Mouse (Mus musculus) retina, postnatal 7 days (tissue): ENCODE measurements around the gene Mcts1.
A peak's percentile ranks its signal among the peaks of the same experiment; 100 is the strongest.

Source experiments
- DNase-seq: peaks from one replicate; pipeline ENCODE4 v3.0.0-alpha.2; 2012; ENCODE audit warnings: low read depth, low spot score

Mcts1 gene

DNA sequence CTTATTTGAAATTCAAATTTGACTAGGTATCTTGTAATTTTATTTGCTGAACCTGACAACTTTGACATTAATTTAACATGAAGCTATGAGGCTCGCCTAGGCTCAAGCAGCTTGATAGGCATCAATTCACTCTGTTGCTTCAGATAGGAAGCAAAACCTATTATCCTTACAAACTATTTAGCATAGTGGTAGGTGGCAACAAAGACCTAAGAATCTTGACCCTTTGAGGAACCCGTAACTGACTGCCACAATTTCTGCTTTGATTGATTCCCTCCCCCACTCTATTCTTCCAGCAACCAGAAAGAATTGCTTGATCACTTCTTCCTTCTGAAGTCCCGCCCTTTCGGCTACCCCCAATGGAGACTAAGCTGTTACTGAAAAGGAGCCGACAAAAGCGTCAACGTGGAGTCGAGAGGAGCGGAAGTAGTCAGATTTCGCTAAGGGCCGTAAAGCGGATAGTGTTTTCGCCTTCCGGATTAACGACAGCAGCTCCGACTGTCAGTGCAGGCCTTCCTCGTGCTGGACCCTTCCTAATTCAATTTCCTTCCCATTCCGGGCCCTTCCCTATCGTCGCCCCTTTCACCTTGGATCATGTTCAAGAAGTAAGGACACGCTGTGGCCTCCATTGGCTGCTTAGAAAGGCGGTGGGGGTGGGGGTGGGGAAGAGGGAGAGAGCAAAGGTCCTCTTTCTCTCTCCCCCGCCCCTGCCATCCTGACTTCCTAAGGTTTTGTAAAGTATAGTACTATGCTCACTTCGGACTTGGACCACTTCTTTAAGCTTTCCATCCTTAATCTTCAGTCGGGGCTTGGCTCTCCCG lies at the start of gene Mcts1:
Gene Mcts1 (plus strand): TSS at position 402 of the 818 bp plus-strand sequence.
- DNase-seq, result peak; percentile 57

- DNase-seq, result no peak
Measured at GRCm38 (mm10) chrX:38553255-38553654, 47.1 kb upstream of the Mcts1 start.

DNA sequence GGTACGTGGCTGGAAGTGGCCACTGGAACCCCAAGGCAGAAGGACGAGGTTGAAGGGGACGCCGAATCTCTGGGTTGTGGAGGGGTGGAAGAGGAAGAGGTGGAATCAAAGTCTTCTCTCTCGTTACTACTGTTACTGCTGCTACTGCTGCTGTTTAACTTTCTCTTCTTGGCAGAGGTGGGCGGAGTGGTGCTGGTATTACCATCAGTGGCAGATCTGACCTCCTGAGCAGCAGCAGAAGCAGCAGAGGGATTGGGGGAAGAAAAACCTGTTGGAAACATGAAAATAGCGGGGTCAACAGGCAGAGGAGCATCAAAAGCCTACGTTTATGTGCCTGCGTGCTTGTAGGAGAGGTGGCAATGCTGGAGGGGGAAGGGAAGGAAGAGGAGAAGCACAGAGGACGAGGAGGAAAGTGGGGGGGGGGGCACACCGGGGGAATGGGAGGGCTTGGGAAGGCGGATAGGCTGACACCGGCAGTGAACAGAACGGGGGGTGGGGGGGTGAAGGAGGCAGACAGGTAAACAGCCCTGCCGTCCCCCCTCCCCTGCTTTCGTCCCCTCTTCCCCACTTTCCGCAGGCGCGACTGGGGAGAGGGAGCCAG lies 36.3 kb upstream of the Mcts1 start:
- no peak for DNase-seq

DNA sequence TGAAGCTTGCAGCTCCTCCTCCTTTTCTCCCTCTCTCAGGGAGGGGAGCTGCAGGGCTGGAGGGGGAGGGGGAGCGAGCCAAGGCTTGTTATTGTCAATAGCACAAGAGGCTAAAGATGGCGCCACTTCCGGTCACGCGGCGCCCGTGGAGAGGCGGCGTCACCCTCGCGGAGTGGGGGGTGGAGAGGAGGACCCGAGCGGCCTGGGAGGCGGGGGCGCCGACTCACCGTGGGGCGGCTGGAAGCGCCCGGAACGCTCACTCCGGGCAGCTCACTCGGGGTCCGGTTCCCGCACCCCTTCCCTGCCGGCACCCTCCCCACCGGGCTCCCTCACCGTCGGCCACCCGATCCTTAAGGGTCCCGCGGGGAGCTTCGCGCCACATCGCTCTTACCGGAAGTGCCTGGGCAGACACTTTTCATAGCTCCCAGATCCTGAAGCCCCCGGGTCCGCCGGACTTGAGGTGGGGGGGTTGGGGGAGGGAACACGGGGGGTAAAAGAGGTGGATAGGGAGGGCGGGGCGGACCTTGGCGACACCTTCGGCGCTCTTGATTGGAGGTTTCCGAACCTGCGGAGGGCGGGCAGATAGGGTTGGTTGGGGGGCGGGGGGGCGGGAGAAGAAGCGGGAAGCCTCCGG lies 35.7 kb upstream of the Mcts1 start:
- peak; percentile 78 for DNase-seq

GRCm38 (mm10) chrX:38565176-38565542 lies 35.2 kb upstream of the Mcts1 start:
- no peak for DNase-seq

GRCm38 (mm10) chrX:38566521-38567205 lies 33.7 kb upstream of the Mcts1 start:
- no peak for DNase-seq

DNA sequence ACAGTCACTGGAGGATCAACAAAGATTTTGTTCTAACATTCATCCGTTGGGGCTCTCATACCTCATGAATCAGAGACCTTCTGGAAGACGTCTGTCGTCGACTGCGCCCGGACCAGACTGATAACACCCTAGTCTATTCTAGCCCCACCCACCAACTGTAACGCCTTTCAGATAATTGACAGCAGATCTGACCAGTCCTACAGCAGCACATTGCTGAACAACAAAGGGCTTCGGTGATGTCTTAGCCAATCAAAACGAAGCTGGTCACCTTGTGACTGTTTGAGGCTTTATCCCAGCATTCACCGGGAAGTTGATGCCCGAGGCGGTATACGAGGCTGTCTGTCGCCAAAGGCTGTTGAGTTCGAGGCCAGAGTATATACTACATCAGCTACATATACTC lies 24.3 kb upstream of the Mcts1 start, which contains the start of gene Cul4b:
Gene Cul4b (minus strand): TSS at position 119 of the 400 bp plus-strand sequence.
- no peak for DNase-seq

- DNase-seq, result no peak
Measured at GRCm38 (mm10) chrX:38581140-38581539, 19.2 kb upstream of the Mcts1 start.

GRCm38 (mm10) chrX:38583261-38583660 lies 17.1 kb upstream of the Mcts1 start:
- DNase-seq, result no peak

DNA sequence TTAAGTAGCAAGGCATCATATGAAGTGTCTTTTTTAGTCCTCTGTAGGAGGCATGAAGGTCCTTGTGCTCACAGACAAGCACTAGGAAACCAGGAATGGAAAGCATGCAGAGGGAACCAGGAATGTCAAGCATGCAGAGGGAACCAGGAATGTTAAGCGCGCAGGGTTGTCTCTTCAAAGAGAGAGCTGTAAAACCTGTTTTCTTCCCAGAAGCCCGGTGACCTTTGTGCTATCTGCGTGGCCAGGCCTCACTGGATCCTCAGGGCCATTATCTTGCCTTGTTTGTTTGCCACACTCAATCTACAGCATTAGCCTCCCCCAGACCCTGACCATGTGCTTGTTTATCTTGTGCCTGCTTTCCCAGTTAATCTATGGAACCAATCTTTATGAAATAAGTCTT lies 10.6 kb upstream of the Mcts1 start:
- DNase-seq, result no peak

GRCm38 (mm10) chrX:38591749-38592148 lies 8.6 kb upstream of the Mcts1 start:
- DNase-seq, result no peak

- DNase-seq, result no peak
Measured at GRCm38 (mm10) chrX:38593180-38593889, 7.0 kb upstream of the Mcts1 start.

DNA sequence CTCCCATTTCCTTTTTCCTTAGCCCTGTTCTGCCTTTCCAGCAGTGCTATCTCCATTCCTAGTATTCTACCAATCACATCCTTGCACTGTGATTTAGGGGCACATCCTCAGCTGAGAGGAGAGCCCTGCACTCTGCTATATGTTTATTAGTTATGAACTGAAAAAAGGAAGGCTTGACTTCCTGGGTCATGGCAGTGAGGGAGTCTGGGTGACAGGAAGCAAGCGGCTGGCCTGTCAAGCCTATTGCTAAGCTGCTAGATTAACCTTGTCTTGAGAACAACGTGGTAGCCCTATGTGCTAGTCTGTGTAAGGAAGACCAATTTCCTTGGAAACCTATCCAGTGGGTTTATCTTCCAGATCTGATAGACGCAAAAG lies 604 bp downstream of the Mcts1 start:
- DNase-seq, result peak; percentile 25

- peak; percentile 67 for DNase-seq
Measured at GRCm38 (mm10) chrX:38634801-38635637, 34.6 kb downstream of the Mcts1 start, which contains the start of gene C1galt1c1. TSS of gene C1galt1c1 (minus strand) at chrX:38635087.

- no peak for DNase-seq
Measured at GRCm38 (mm10) chrX:38635638-38635931, 35.2 kb downstream of the Mcts1 start.

GRCm38 (mm10) chrX:38641435-38641834 lies 41.1 kb downstream of the Mcts1 start:
- no peak for DNase-seq

DNA sequence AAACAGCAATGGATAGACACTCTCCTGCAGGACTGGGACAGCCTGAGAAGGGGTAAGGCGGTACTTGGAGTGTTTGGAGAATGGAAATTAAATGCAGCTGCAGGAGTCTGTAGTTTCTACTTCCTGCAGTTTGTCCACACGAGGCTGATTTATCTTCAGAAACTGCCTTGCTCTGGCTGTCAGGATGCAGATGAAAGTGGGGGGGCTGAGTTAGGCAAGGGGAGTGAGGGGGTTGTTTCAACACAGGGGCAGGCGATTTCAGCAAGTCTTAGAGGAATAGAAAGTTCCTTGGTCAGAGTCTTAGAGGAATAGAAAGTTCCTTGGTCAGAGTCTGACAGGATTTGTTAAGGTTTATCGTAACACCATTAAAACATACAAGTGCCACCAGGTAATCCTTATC lies 41.8 kb downstream of the Mcts1 start:
- no peak for DNase-seq

GRCm38 (mm10) chrX:38650404-38651039 lies 50.1 kb downstream of the Mcts1 start:
- DNase-seq, result no peak

GRCm38 (mm10) chrX:38651167-38651566 lies 50.8 kb downstream of the Mcts1 start:
- DNase-seq, result no peak

GRCm38 (mm10) chrX:38653181-38653580 lies 52.8 kb downstream of the Mcts1 start:
- no peak for DNase-seq
